In the genomic region with DNA sequence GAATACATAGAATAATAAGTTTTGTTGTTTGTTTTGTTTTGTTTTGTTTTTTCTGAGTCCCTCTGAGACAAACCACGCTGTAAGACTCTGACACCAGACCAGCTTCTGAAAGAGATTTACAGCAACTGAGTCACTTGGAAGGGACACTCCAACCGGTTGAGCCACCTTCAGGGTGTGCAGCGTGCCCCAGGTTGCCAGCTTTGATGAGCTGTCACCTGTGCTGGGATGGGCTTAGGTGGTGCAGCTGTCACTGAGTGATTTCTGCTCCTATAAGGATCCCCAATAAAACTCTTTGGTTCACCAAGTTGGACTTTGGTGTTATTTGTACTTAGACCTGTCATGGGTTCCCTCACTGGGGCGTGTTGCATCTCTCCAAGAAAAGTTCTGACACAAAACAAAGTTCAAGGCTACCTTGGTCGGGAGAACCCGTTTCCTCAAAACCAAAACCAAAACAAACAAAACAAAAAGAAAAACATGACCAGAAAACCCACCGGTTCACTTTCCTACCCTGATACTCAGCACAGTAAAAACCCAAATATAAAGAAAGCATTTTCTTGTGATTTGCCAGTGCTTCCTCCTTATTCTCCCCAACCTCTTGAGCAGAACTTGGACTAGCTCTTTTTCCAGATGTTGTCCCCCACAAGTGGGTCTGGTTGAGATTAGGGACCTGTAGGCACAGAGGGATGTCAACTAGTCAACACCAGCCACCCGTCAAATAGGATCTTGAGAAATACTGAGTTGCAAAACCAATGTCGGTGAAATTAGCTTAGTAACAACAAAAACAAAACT, we compare ENCODE assay signal across 19 mouse cellular contexts. TPM values are rescaled to one million over a fixed set of nuclear protein-coding genes. Genes with fewer than 3 reads are reported as not detected.
DNase-seq lines count a peak whose midpoint lies in the region; ATAC-seq and TF ChIP-seq lines count a peak whose summit lies in the region.
"Had no signal": no experiment of that assay in that cellular context is flagged by ENCODE, and none has a peak within 500 bp of the region (broad histone marks: within the 10 kb centered on the region; RNA-seq: fewer than 3 reads in every experiment).

No protein-coding gene starts in this region.

- intact Hi-C loops in left cerebral cortex, postnatal 4 days (cut with DNase I), result no loop called here

- no peak for TF ChIP-seq CTCF in midbrain, postnatal 0 days (IDR thresholded peaks at IDR 0.05)
- no peak for TF ChIP-seq CTCF in liver, postnatal 0 days (IDR thresholded peaks at IDR 0.05; ENCODE audit: low read depth)
- TF ChIP-seq CTCF in stomach, postnatal 0 days (IDR thresholded peaks at IDR 0.05; ENCODE audit: low read depth), result no peak

- WGBS in midbrain, embryonic 11.5 days, result 79% methylated on average over 9 of the region's 9 CpGs
- 81% methylated on average over 9 of the region's 9 CpGs for WGBS in midbrain, postnatal 0 days
- WGBS in intestine, embryonic 14.5 days, result 77% methylated on average over 9 of the region's 9 CpGs
- 56% methylated on average over 9 of the region's 9 CpGs for WGBS in liver, postnatal 0 days (ENCODE audit: insufficient replicate concordance)
- WGBS in stomach, postnatal 0 days, result 55% methylated on average over 9 of the region's 9 CpGs

- H3K4me3 ChIP-seq in midbrain, embryonic 11.5 days (ENCODE audit: low read depth, low read length), result no peak overlapping the region
- no peak overlapping the region for H3K4me3 ChIP-seq in midbrain, postnatal 0 days (ENCODE audit: low read depth, low read length)
- H3K4me3 ChIP-seq in intestine, embryonic 14.5 days (ENCODE audit: low read depth, low read length), result no peak overlapping the region
- no peak overlapping the region for H3K4me3 ChIP-seq in liver, postnatal 0 days (ENCODE audit: low read depth, low read length)
- no peak overlapping the region for H3K4me3 ChIP-seq in stomach, postnatal 0 days (ENCODE audit: low read depth, low read length)
- H3K4me3 ChIP-seq: embryonic facial prominence, embryonic 12.5 days; forebrain, embryonic 12.5 days; heart, embryonic 13.5 days; left cerebral cortex, adult 2 months; limb, embryonic 12.5 days; midbrain, embryonic 13.5 days had no signal

- no peak overlapping the region for H3K4me2 ChIP-seq in midbrain, embryonic 11.5 days
- no peak overlapping the region for H3K4me2 ChIP-seq in midbrain, postnatal 0 days (ENCODE audit: low read depth, low read length, poor library complexity, severe bottlenecking)
- H3K4me2 ChIP-seq in intestine, embryonic 14.5 days (ENCODE audit: low read length), result no peak overlapping the region
- 0 out of 2 replicates have a peak overlapping the region, but pooled peaks have one; percentile 3 for H3K4me2 ChIP-seq in liver, postnatal 0 days (ENCODE audit: low read depth, low read length)
- no peak overlapping the region for H3K4me2 ChIP-seq in stomach, postnatal 0 days (replicated peaks; ENCODE audit: low read depth)
- H3K4me2 ChIP-seq: embryonic facial prominence, embryonic 12.5 days; forebrain, embryonic 12.5 days; heart, embryonic 13.5 days; limb, embryonic 12.5 days; midbrain, embryonic 13.5 days had no signal

- peaks cover 1% of the 10 kb centered on the region; the same call in 1 of the 2 replicates for H3K4me1 ChIP-seq in midbrain, embryonic 11.5 days (ENCODE audit: control insufficient read depth, insufficient read depth, low read length)
- H3K4me1 ChIP-seq in midbrain, postnatal 0 days (ENCODE audit: insufficient read depth, low read length), result no peaks in the 10 kb centered on the region
- 0 out of 2 replicates have a peak, but pooled peaks cover 10% of the 10 kb centered on the region for H3K4me1 ChIP-seq in intestine, embryonic 14.5 days (replicated peaks; ENCODE audit: control insufficient read depth, insufficient read depth, low read length)
- H3K4me1 ChIP-seq in liver, postnatal 0 days (ENCODE audit: insufficient read depth), result peaks cover 50% of the 10 kb centered on the region
- no peaks in the 10 kb centered on the region for H3K4me1 ChIP-seq in stomach, postnatal 0 days (replicated peaks; ENCODE audit: control insufficient read depth, insufficient read depth)
- H3K4me1 ChIP-seq: midbrain, embryonic 13.5 days had no signal

- DNase-seq in midbrain, embryonic 11.5 days (ENCODE audit: low spot score, missing footprints), result peak; percentile 49
- no peak for DNase-seq in midbrain, postnatal 0 days (ENCODE audit: low spot score)
- DNase-seq in intestine, embryonic 14.5 days (ENCODE audit: low spot score), result peak; percentile 58
- DNase-seq in liver, postnatal 0 days, result no peak
- DNase-seq in stomach, postnatal 0 days (ENCODE audit: low spot score), result no peak
- no peak for DNase-seq in left cerebral cortex, postnatal 4 days
- DNase-seq in adrenal gland, adult 2 months, result no peak
- DNase-seq: cerebellum, adult 11 months; cerebellum, postnatal 36 days; gastrocnemius, postnatal 36 days; kidney, adult 18-20 months; lung, postnatal 10 days; right cerebral cortex, postnatal 25 days had no signal

- no peak overlapping the region for H3K27ac ChIP-seq in midbrain, embryonic 11.5 days (ENCODE audit: low read depth, low read length)
- no peak overlapping the region for H3K27ac ChIP-seq in midbrain, postnatal 0 days (ENCODE audit: low read depth, low read length)
- no peak overlapping the region for H3K27ac ChIP-seq in intestine, embryonic 14.5 days (ENCODE audit: low read depth)
- H3K27ac ChIP-seq in liver, postnatal 0 days (ENCODE audit: low read depth), result peak overlapping the region; percentile 75
- H3K27ac ChIP-seq in stomach, postnatal 0 days (replicated peaks), result no peak overlapping the region; the same call in 1 of the 2 replicates
- H3K27ac ChIP-seq: embryonic facial prominence, embryonic 12.5 days; forebrain, embryonic 12.5 days; heart, embryonic 13.5 days; left cerebral cortex, adult 2 months; limb, embryonic 12.5 days; midbrain, embryonic 13.5 days had no signal

- no peaks in the 10 kb centered on the region for H3K9me3 ChIP-seq in midbrain, embryonic 11.5 days (ENCODE audit: control insufficient read depth, low read length)
- H3K9me3 ChIP-seq in midbrain, postnatal 0 days (ENCODE audit: low read length), result no peaks in the 10 kb centered on the region
- no peaks in the 10 kb centered on the region for H3K9me3 ChIP-seq in intestine, embryonic 14.5 days (ENCODE audit: control insufficient read depth, low read length)
- no peaks in the 10 kb centered on the region for H3K9me3 ChIP-seq in liver, postnatal 0 days (ENCODE audit: low read length)
- no peaks in the 10 kb centered on the region for H3K9me3 ChIP-seq in stomach, postnatal 0 days (ENCODE audit: control insufficient read depth, low read length)
- H3K9me3 ChIP-seq: embryonic facial prominence, embryonic 12.5 days; forebrain, embryonic 12.5 days; heart, embryonic 13.5 days; limb, embryonic 12.5 days; midbrain, embryonic 13.5 days had no signal

- no peak for TF ChIP-seq EP300 in liver, postnatal 0 days (IDR thresholded peaks at IDR 0.05; ENCODE audit: low read depth)
- TF ChIP-seq EP300 in stomach, postnatal 0 days (optimal IDR thresholded peaks at IDR 0.05), result no peak

- no peak overlapping the region for H3K9ac ChIP-seq in midbrain, embryonic 11.5 days (ENCODE audit: low read length)
- H3K9ac ChIP-seq in midbrain, postnatal 0 days (replicated peaks; ENCODE audit: low read length, poor library complexity, severe bottlenecking), result no peak overlapping the region
- no peak overlapping the region for H3K9ac ChIP-seq in intestine, embryonic 14.5 days (ENCODE audit: low read length)
- H3K9ac ChIP-seq in liver, postnatal 0 days (replicated peaks), result no peak overlapping the region
- no peak overlapping the region for H3K9ac ChIP-seq in stomach, postnatal 0 days (ENCODE audit: low read length)
- H3K9ac ChIP-seq: embryonic facial prominence, embryonic 12.5 days; forebrain, embryonic 12.5 days; heart, embryonic 13.5 days; limb, embryonic 12.5 days; midbrain, embryonic 13.5 days had no signal

- no peaks in the 10 kb centered on the region for H3K36me3 ChIP-seq in midbrain, embryonic 11.5 days (ENCODE audit: control insufficient read depth, insufficient read depth, low read length)
- no peaks in the 10 kb centered on the region for H3K36me3 ChIP-seq in midbrain, postnatal 0 days (ENCODE audit: insufficient read depth, low read length)
- no peaks in the 10 kb centered on the region for H3K36me3 ChIP-seq in intestine, embryonic 14.5 days (ENCODE audit: control insufficient read depth, insufficient read depth, low read length)
- no peaks in the 10 kb centered on the region for H3K36me3 ChIP-seq in liver, postnatal 0 days (replicated peaks; ENCODE audit: insufficient read depth, low read length)
- no peaks in the 10 kb centered on the region for H3K36me3 ChIP-seq in stomach, postnatal 0 days (ENCODE audit: control insufficient read depth, insufficient read depth, low read length)
- H3K36me3 ChIP-seq: embryonic facial prominence, embryonic 12.5 days; forebrain, embryonic 12.5 days; heart, embryonic 13.5 days; limb, embryonic 12.5 days; midbrain, embryonic 13.5 days had no signal

- ATAC-seq in midbrain, embryonic 11.5 days (ENCODE audit: low FRiP score), result no peak
- ATAC-seq in midbrain, postnatal 0 days (ENCODE audit: low FRiP score), result no peak
- peak; percentile 83 for ATAC-seq in intestine, embryonic 14.5 days (replicated peaks; ENCODE audit: low FRiP score, low TSS enrichment, low read depth)
- no peak for ATAC-seq in liver, postnatal 0 days
- peak; percentile 53; the same call in 1 of the 2 replicates for ATAC-seq in stomach, postnatal 0 days (ENCODE audit: low FRiP score, low TSS enrichment)
- ATAC-seq: midbrain, embryonic 13.5 days had no signal

- H3K27me3 ChIP-seq in midbrain, embryonic 11.5 days (ENCODE audit: control insufficient read depth, insufficient read depth, low read length), result no peaks in the 10 kb centered on the region
- no peaks in the 10 kb centered on the region for H3K27me3 ChIP-seq in midbrain, postnatal 0 days (ENCODE audit: insufficient read depth, low read length)
- H3K27me3 ChIP-seq in intestine, embryonic 14.5 days (replicated peaks; ENCODE audit: control insufficient read depth, insufficient read depth, low read length), result no peaks in the 10 kb centered on the region
- H3K27me3 ChIP-seq in liver, postnatal 0 days (ENCODE audit: insufficient read depth, low read length), result no peaks in the 10 kb centered on the region
- H3K27me3 ChIP-seq in stomach, postnatal 0 days (ENCODE audit: control insufficient read depth, insufficient read depth, low read length), result no peaks in the 10 kb centered on the region
- H3K27me3 ChIP-seq: embryonic facial prominence, embryonic 12.5 days; forebrain, embryonic 12.5 days; heart, embryonic 13.5 days; limb, embryonic 12.5 days; midbrain, embryonic 13.5 days had no signal

RNA-seq across cellular contexts. Expression of gene Rassf3, which starts 17.4 kb away (rescaled TPM):
- 5.9 and 6.0 TPM in 2 replicates for polyA plus RNA-seq in midbrain, embryonic 11.5 days (2014; fragmentation: Nextera tagmentation; extraction: Ambion mirVana)
- 5.8 and 6.0 TPM in 2 replicates for total RNA-seq in midbrain, postnatal 0 days (2014; rRNA removed)
- polyA plus RNA-seq in midbrain, postnatal 0 days (2015; fragmentation: Nextera tagmentation; extraction: Ambion mirVana), result 3.0 and 3.4 TPM in 2 replicates
- polyA plus RNA-seq in intestine, embryonic 14.5 days (2014; fragmentation: Nextera tagmentation; extraction: Ambion mirVana), result 20.9 and 24.6 TPM in 2 replicates
- polyA plus RNA-seq in liver, postnatal 0 days (2015; fragmentation: Nextera tagmentation; extraction: Ambion mirVana), result 16.4 and 16.6 TPM in 2 replicates
- polyA plus RNA-seq in stomach, postnatal 0 days (2015; fragmentation: Nextera tagmentation; extraction: Ambion mirVana), result 19.2 and 20.0 TPM in 2 replicates
- 10 to 100 TPM; 17.4 to 22.9 TPM for total RNA-seq in left cerebral cortex, postnatal 4 days (2021)
- total RNA-seq in adrenal gland, adult 2 months (2021), result 10 to 100 TPM; 32.2 to 50.9 TPM
- 9.2 and 9.3 TPM in 2 replicates for polyA plus RNA-seq in adrenal gland, adult 2 months (2012; rRNA removed)

Comparison
In these comparisons a context has a peak if more than half of its experiments do, and no peak if none do; other contexts are left out.
1. DNase-seq: peak in midbrain, embryonic 11.5 days (single experiment) and intestine, embryonic 14.5 days (single experiment); none in midbrain, postnatal 0 days (single experiment), liver, postnatal 0 days (single experiment), stomach, postnatal 0 days (single experiment), left cerebral cortex, postnatal 4 days (single experiment) and adrenal gland, adult 2 months (single experiment).
2. ATAC-seq: peak in intestine, embryonic 14.5 days (single experiment) and stomach, postnatal 0 days (single experiment); none in midbrain, embryonic 11.5 days (single experiment), midbrain, postnatal 0 days (single experiment) and liver, postnatal 0 days (single experiment).